ENCODE assay signal across 8 mouse cellular contexts in genomic region chr16:50254522-50255159, GRCm38 (mm10).
DNase-seq lines count a peak whose midpoint lies in the region; ATAC-seq and TF ChIP-seq lines count a peak whose summit lies in the region.

No protein-coding gene starts in this region.

- H3K36me3 ChIP-seq in limb, embryonic 14.5 days (ENCODE audit: control insufficient read depth, insufficient read depth, low read length): no peaks in the 10 kb centered on the region
- H3K36me3 ChIP-seq in limb, embryonic 10.5 days: peaks cover 2% of the 10 kb centered on the region; the same call in 1 of the 2 replicates

- H3K9me3 ChIP-seq in limb, embryonic 14.5 days (ENCODE audit: control insufficient read depth, low read length): no peaks in the 10 kb centered on the region
- no peaks in the 10 kb centered on the region for H3K9me3 ChIP-seq in limb, embryonic 10.5 days (replicated peaks)

- 77% methylated on average over 5 of the region's 5 CpGs for WGBS in limb, embryonic 14.5 days
- WGBS in limb, embryonic 10.5 days: 87% methylated on average over 5 of the region's 5 CpGs

- H3K27ac ChIP-seq in limb, embryonic 14.5 days (replicated peaks; ENCODE audit: low read depth, low read length): no peak overlapping the region
- no peak overlapping the region for H3K27ac ChIP-seq in limb, embryonic 10.5 days

- peak; percentile 54 for DNase-seq in cerebellum, adult 9-10 months
- no peak for DNase-seq in cerebellum, adult 11 months
- DNase-seq in limb, embryonic 14.5 days (ENCODE audit: low spot score): peak; percentile 28
- no peak for DNase-seq in limb, embryonic 10.5 days (ENCODE audit: low spot score)
- peak; percentile 41 for DNase-seq in lung, postnatal 25 days (ENCODE audit: low spot score)
- no peak for DNase-seq in ovary, adult 18-20 months (ENCODE audit: low spot score)

- no peak for TF ChIP-seq POLR2A in limb, embryonic 14.5 days (IDR thresholded peaks at IDR 0.05; ENCODE audit: borderline replicate concordance, extremely low read depth, insufficient read depth, insufficient read length)

- H3K27me3 ChIP-seq in limb, embryonic 14.5 days (ENCODE audit: control insufficient read depth, insufficient read depth, low read length): no peaks in the 10 kb centered on the region
- no peaks in the 10 kb centered on the region for H3K27me3 ChIP-seq in limb, embryonic 10.5 days (ENCODE audit: low read depth, poor library complexity, severe bottlenecking)

- H3K4me1 ChIP-seq in limb, embryonic 14.5 days (ENCODE audit: control insufficient read depth, insufficient read depth, low read length): no peaks in the 10 kb centered on the region
- H3K4me1 ChIP-seq in limb, embryonic 10.5 days: no peaks in the 10 kb centered on the region

- no peak overlapping the region for H3K4me3 ChIP-seq in limb, embryonic 14.5 days (replicated peaks; ENCODE audit: low read length)
- no peak overlapping the region for H3K4me3 ChIP-seq in limb, embryonic 10.5 days

- no peak overlapping the region for H3K4me2 ChIP-seq in limb, embryonic 14.5 days (replicated peaks; ENCODE audit: low read depth, low read length, severe bottlenecking)

- H3K9ac ChIP-seq in limb, embryonic 14.5 days (ENCODE audit: low read depth, low read length, severe bottlenecking): no peak overlapping the region

- ATAC-seq in limb, embryonic 14.5 days (ENCODE audit: low FRiP score, low read depth): peak; percentile 23
- peak; percentile 71 for ATAC-seq in common myeloid progenitor, adult 5-6 weeks (replicated peaks; ENCODE audit: low read depth, poor library complexity, severe bottlenecking)
- no peak for ATAC-seq in erythroblast, adult 5-6 weeks (replicated peaks; ENCODE audit: low FRiP score, poor library complexity, severe bottlenecking)

Comparison
In these comparisons a context has a peak if more than half of its experiments do, and no peak if none do; other contexts are left out.
1. DNase-seq: peak in cerebellum, adult 9-10 months (single experiment), limb, embryonic 14.5 days (single experiment) and lung, postnatal 25 days (single experiment); none in cerebellum, adult 11 months (single experiment), limb, embryonic 10.5 days (single experiment) and ovary, adult 18-20 months (single experiment).